Mouse (Mus musculus) cerebellum, adult 2 months (tissue): ENCODE results near the gene Lrrc15.

Experiments
- CTCF ChIP-seq: fragments of 200-500 bp; IDR thresholded peaks from 2 replicates; pipeline ENCODE4 v1.5.1; 2011; ENCODE audit warnings: low read depth, mild to moderate bottlenecking, control low read depth, low read length, moderate library complexity, borderline replicate concordance; ENCODE audit not compliant: insufficient read depth
- POLR2A ChIP-seq: fragments of 200-500 bp; IDR thresholded peaks from 2 replicates; pipeline ENCODE4 v1.6.1; 2011; ENCODE audit warnings: low read length, control low read depth, borderline replicate concordance; ENCODE audit not compliant: insufficient read depth

GRCm38 (mm10) chr16:30310647-30311046, 27.6 kb upstream of the Lrrc15 start, which contains the start of gene Gp5:
- TF ChIP-seq POLR2A (no peak), CTCF (no peak)
